Mouse (Mus musculus) bone marrow macrophage, adult 2 months (primary cell): ENCODE measurements around the gene Vgll2.

ENCODE experiments used
- CTCF ChIP-seq: IDR thresholded peaks from 2 replicates; pipeline ENCODE4 v1.5.1; 2012; ENCODE audit warnings: low read depth, mild to moderate bottlenecking, low read length, moderate library complexity
- POLR2A ChIP-seq: IDR thresholded peaks from 2 replicates; pipeline ENCODE4 v1.6.1; 2012; ENCODE audit warnings: mild to moderate bottlenecking, low read depth, low read length, borderline replicate concordance

DNA sequence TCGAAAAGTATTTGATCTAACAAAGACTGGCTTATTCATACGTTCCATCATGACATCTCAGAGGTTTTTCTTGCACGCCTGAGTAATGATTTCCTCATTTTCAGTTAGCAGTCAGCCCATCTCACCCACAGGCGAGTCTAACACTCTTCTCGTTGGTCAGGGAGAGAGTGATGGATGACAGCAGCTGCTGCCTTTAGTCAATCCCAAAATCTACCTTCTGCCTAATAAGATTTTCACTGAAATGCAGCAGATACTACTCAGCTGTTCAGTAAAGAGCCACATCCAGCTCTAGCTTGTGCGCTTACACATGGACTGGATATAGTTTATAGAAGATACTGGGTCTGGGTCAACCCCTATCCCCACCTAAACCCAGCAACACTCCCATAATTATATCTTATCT is 40.7 kb upstream of the Vgll2 start:
- no peak for TF ChIP-seq POLR2A
- no peak for TF ChIP-seq CTCF
